Mouse (Mus musculus) kidney, postnatal 25 days (tissue): ENCODE data around the gene Elovl2.

Experiments used
- DNase-seq, 2 experiments: peaks; one replicate each; pipeline ENCODE4 v3.0.0; 2021; ENCODE audit warnings: mixed read lengths in 2 of 2

The Elovl2 gene

DNA sequence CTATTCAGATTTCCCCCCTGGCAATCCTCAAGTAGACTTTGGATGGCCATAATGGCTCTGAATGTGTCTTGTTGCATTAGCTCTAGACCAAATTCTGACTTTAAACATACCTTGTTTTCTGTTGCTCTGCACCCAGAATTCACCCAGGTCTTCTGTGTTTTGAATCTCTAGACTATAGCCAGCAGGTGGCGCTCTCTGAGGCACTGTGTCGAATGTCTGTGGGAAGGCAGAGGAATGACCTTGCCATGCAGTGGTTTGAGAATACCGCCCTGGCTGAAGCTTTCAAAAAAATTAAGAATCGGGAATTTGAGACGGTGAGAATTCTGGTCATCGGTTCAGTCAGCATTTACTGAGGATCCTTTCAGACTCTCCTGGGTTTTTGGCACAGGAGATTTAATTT lies 85.3 kb downstream of the Elovl2 start:
- DNase-seq, result peak; percentile 72 to 86
